Mouse (Mus musculus) forebrain, embryonic 16.5 days (tissue): ENCODE measurements around the gene Taf1. TPM values are rescaled to one million over a fixed set of nuclear protein-coding genes. Genes with fewer than 3 reads are reported as not detected.
"Not testable (repeated sequence)": the region's sequence is repeated elsewhere in the genome, so short reads cannot be mapped to it uniquely, and the experiment has no call there.

Experiments used
- ATAC-seq: fragments of 200-750 bp; cut with Nextera tagmentation; 2 replicates; pipeline ENCODE4 v1.8.0; 2017; ENCODE audit warnings: mild to moderate bottlenecking, moderate library complexity
- H3K27ac ChIP-seq: fragments of 300-500 bp; sonication (generic); 2 replicates; pipeline ENCODE4 v1.5.1; 2014; ENCODE audit warnings: low read length, control low read depth
- H3K27me3 ChIP-seq: fragments of 300-500 bp; sonication (generic); replicated peaks from 2 replicates; pipeline ENCODE4 v1.6.1; 2014; ENCODE audit warnings: low read length; ENCODE audit not compliant: control insufficient read depth, insufficient read depth
- H3K36me3 ChIP-seq: fragments of 300-500 bp; sonication (generic); 2 replicates; pipeline ENCODE4 v1.6.1; 2014; ENCODE audit not compliant: control insufficient read depth, insufficient read depth
- H3K4me1 ChIP-seq: fragments of 300-500 bp; sonication (generic); replicated peaks from 2 replicates; pipeline ENCODE4 v1.6.1; 2014; ENCODE audit warnings: low read length; ENCODE audit not compliant: control insufficient read depth, insufficient read depth
- H3K4me2 ChIP-seq: fragments of 300-500 bp; sonication (generic); 2 replicates; pipeline ENCODE4 v1.6.1; 2014; ENCODE audit warnings: mild to moderate bottlenecking, low read length, control low read depth
- H3K4me3 ChIP-seq: fragments of 300-500 bp; sonication (generic); replicated peaks from 2 replicates; pipeline ENCODE4 v1.5.1; 2014; ENCODE audit warnings: mild to moderate bottlenecking, low read length, control low read depth
- H3K9ac ChIP-seq: fragments of 300-500 bp; sonication (generic); replicated peaks from 2 replicates; pipeline ENCODE4 v1.6.1; 2014; ENCODE audit warnings: low read depth, low read length, control low read depth
- H3K9me3 ChIP-seq: fragments of 300-500 bp; sonication (generic); 2 replicates; pipeline ENCODE4 v1.6.1; 2016; ENCODE audit warnings: low read length; ENCODE audit not compliant: control insufficient read depth
- WGBS: fragments of 180-500 bp; shearing (Covaris S2); extraction: QIAGEN DNeasy Blood & Tissue Kit; methylation state at CpG from one replicate; pipeline ENCODE4 v1.1.7; 2014; 5-methylcytosine and 5-hydroxymethylcytosine counted together
- polyA plus RNA-seq: library from polyadenylated mRNA; unstranded; fragments of >200 nt; fragmentation: Nextera tagmentation; extraction: Ambion mirVana; gene quantifications from 2 replicates; pipeline ENCODE4 v1.2.1, GENCODE M21; 2015

Gene Taf1
- 20.2 and 20.8 TPM in 2 replicates for polyA plus RNA-seq

DNA sequence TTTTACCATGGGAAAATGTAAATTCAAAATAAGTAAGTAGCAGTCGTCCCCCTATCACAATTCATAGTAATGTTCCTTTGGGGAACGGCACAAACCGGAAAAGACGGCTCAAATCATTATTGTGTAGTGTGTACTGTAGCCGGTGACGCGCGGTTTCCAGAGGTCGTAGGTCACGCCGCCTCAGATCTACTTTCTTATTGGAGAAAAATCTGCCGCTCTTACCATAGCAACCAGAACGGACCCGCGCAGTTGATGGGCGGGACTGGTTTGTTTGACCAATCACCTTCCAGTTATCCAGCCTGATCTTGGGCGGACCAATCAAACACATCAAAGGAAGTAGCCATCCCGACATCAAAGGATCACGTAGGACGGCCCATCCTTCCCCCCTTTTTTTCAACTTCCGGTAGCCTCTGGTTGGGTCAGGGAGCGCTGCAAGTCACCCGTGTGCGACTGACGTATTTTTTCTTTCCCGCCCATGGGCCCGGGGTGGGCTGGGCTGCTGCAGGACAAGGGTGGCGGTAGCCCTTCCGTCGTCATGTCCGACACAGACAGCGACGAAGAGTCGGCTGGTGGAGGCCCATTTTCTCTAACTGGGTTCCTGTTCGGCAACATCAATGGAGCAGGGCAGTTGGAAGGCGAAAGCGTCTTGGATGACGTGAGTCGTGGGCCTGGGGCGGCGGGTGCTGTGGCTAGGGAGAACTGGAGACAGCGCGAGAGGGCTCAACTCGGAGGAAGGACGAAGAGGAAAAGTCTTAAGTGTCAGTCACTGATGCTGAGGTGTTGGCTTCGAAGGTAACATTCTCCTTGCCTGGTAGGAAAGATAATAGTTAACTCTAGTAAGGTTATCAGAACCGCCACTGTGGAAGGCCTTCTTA lies at the start of gene Taf1:
Gene Taf1, plus strand, starts transcription at position 388 of the 875 bp plus-strand sequence.
- 19% methylated on average over 46 of the region's 47 CpGs for WGBS
- Histone ChIP-seq H3K4me2 (peak within 1 kb of the TSS; percentile 65), H3K9ac (peak within 1 kb of the TSS; percentile 63), H3K27me3 (no peaks in the 10 kb centered on the region), H3K27ac (peak within 1 kb of the TSS; percentile 73), H3K36me3 (no peaks in the 10 kb centered on the region), H3K4me3 (peak within 1 kb of the TSS; percentile 68), H3K9me3 (no peaks in the 10 kb centered on the region), H3K4me1 (peaks cover 8% of the 10 kb centered on the region)
- peak; percentile 99 for ATAC-seq

DNA sequence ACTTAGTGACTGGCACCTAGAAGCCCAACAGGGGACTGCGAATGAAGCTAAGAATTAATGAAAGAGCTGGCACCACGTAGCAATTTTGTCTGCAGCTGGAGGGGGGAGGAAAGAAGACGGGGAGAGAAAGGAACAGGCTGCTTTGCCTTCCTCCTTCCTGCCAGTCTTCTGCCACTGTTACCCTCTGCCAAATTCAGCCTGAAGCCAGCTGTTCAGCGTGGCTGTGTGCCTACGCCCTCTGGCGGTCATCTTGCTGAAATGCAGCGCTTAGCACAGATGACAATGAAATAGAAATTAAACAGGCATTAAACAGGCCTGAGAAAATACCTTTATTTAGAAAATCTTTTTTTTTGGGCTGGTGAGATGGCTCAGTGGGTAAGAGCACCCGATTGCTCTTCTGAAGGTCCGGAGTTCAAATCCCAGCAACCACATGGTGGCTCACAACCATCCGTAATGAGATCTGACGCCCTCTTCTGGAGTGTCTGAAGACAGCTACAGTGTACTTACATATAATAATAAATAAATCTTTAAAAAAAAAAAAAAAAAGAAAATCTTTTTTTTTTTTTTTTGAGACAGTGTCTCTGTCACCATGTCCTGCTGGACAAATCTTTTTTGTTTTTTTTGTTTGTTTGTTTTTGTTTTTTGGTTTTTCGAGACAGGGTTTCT lies 45.9 kb upstream of the Taf1 start:
- H3K27ac ChIP-seq, result peak overlapping the region; percentile 56; the same call in 1 of the 2 replicates
- H3K4me2 ChIP-seq, H3K9me3 ChIP-seq, H3K36me3 ChIP-seq, H3K4me3 ChIP-seq, H3K9ac ChIP-seq, H3K27me3 ChIP-seq, H3K4me1 ChIP-seq: not testable (repeated sequence)
- peak; percentile 89 for ATAC-seq
- 25% methylated on average over 10 of the region's 12 CpGs for WGBS

DNA sequence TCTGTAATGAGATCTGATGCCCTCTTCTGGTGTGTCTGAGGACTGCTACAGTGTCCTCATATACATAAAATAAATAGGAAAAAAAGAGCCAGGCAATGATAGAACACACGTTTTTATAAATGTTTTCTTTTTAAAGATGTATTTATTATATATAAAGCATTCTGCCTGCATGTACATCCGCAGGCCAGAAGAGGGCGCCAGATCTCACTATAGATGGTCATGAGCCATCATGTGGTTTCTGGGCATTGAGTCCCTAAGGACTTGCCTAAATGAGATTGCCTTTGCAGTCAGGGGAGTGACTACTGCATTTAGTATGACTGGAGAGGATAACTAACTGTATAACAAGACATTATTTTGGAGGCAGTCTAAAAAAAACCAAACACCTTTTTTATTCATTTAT lies 27.9 kb upstream of the Taf1 start:
- H3K4me3 ChIP-seq, result no peak overlapping the region
- ATAC-seq, result no peak
- H3K27me3 ChIP-seq, result no peaks in the 10 kb centered on the region
- H3K27ac ChIP-seq, result no peak overlapping the region
- no peaks in the 10 kb centered on the region for H3K36me3 ChIP-seq
- H3K4me1 ChIP-seq, result no peaks in the 10 kb centered on the region
- 16% methylated on average over 3 of the region's 3 CpGs for WGBS
- no peaks in the 10 kb centered on the region for H3K9me3 ChIP-seq
- no peak overlapping the region for H3K9ac ChIP-seq
- no peak overlapping the region for H3K4me2 ChIP-seq

DNA sequence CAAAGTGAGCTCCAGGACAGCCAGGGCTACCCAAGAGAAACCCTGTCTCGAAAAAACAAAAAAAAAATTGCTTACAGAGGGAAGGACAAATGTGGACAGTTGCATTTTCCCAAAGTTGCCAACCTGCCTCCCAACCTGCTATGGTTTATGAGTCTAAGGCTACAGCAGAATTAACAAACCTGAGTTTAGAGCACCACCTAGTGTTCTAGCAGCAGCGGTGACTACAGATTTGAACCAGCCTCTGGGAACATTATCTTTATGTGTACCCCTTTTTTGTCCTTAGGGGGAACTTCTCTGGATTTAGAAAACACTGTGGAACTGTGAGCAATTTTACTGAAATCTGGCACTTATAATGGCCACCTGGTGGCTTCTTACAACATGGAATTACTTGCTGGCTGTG lies 16.8 kb upstream of the Taf1 start:
- ATAC-seq, result peak; percentile 20; the same call in 1 of the 2 replicates
- WGBS, result 7% methylated on average over 2 of the region's 2 CpGs
- H3K27ac ChIP-seq, result no peak overlapping the region
- H3K27me3 ChIP-seq, result no peaks in the 10 kb centered on the region
- no peaks in the 10 kb centered on the region for H3K4me1 ChIP-seq
- no peak overlapping the region for H3K4me2 ChIP-seq
- H3K9me3 ChIP-seq, result no peaks in the 10 kb centered on the region
- no peak overlapping the region for H3K4me3 ChIP-seq
- H3K36me3 ChIP-seq, result no peaks in the 10 kb centered on the region
- no peak overlapping the region for H3K9ac ChIP-seq

DNA sequence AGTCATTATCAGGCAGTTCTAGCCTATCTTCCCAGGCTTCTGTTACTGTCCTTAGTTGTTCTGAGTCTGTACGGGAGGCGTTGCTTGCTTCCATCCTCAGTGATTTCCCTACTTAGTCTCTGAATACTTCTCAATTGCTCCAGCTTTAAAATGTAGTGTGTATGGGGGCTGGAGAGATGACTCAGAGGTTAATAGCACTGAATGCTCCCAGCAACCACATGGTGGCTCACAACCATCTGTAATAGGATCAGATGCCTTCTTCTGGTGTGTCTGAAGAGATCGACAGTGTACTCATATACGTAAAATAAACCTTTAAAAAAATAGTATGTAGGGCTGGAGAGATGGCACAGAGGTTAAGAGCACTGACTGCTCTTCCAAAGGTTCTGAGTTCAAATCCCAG lies 14.5 kb upstream of the Taf1 start:
- 94% methylated on average over 4 of the region's 4 CpGs for WGBS
- no peaks in the 10 kb centered on the region for H3K9me3 ChIP-seq
- H3K4me2 ChIP-seq, result no peak overlapping the region
- ATAC-seq, result no peak
- H3K27me3 ChIP-seq, result no peaks in the 10 kb centered on the region
- no peak overlapping the region for H3K9ac ChIP-seq
- H3K4me1 ChIP-seq, result no peaks in the 10 kb centered on the region
- H3K36me3 ChIP-seq, result no peaks in the 10 kb centered on the region
- no peak overlapping the region for H3K27ac ChIP-seq
- no peak overlapping the region for H3K4me3 ChIP-seq

DNA sequence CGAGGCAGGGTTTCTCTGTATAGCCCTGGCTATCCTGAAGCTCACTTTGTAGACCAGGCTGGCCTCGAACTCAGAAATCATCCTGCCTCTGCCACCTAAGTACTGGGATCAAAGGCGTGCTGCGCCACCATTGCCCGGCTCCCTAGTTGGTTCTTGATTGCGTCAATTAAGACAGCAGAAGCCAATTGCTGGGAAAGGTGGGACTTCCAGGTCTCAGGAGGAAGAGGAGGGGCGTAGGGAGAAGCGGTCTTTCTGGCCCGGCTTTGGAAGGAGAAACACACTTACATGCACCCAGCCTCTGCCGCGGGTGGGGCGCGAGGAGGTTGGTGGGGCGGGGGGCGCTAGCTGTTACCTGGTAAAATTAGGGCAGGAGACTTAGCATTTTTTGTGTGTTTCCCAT lies 10.5 kb upstream of the Taf1 start:
- H3K9me3 ChIP-seq, result no peaks in the 10 kb centered on the region
- no peaks in the 10 kb centered on the region for H3K36me3 ChIP-seq
- no peak overlapping the region for H3K27ac ChIP-seq
- no peak overlapping the region for H3K9ac ChIP-seq
- no peak for ATAC-seq
- H3K4me2 ChIP-seq, result no peak overlapping the region
- no peaks in the 10 kb centered on the region for H3K27me3 ChIP-seq
- WGBS, result 87% methylated on average over 15 of the region's 15 CpGs
- no peaks in the 10 kb centered on the region for H3K4me1 ChIP-seq
- no peak overlapping the region for H3K4me3 ChIP-seq

DNA sequence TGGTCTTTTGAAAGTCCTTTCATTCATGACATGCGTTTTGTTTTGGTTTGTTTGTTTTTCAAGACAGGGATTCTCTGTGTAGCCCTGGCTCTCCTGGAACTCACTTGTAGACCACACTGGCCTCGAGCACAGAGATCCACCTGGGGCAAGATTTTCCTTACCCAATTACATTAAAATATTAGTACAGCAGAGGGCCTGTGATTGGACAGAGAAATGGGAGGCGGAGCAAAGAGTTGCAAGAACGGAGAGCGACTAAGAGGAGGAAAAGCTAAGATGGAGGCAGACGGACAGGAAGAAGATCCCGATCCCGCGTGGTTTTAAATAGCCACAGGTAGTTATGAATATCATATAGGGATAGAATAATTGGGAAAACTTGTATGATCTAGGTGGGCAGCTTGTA lies 5.2 kb upstream of the Taf1 start:
- no peak overlapping the region for H3K27ac ChIP-seq
- H3K36me3 ChIP-seq, result no peaks in the 10 kb centered on the region
- H3K4me1 ChIP-seq, result no peaks in the 10 kb centered on the region
- no peaks in the 10 kb centered on the region for H3K9me3 ChIP-seq
- H3K4me3 ChIP-seq, result no peak overlapping the region
- no peak overlapping the region for H3K9ac ChIP-seq
- H3K27me3 ChIP-seq, result no peaks in the 10 kb centered on the region
- no peak for ATAC-seq
- H3K4me2 ChIP-seq, result no peak overlapping the region
- WGBS, result 53% methylated on average over 9 of the region's 9 CpGs

DNA sequence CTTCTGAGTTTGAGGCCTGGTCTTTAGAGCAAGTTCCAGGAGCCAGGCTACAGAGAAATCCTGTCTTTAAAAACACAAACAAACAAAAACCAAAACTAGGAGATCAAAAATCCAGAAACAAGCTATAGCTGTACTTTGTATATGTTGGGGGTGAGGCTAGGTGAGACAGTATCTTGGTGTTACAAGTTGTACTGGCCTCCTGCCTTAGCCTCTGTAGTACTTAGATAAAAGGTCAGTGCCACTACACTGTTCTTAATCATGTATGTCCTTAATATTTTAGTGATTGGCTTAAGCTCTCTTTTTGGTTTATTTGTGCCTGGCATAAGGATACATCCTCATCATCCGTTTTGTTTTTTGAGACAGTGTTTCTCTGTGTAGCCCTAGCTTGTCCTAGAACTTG lies 52.9 kb downstream of the Taf1 start:
- Histone ChIP-seq H3K4me2 (no peak overlapping the region), H3K4me1 (no peaks in the 10 kb centered on the region), H3K4me3 (no peak overlapping the region), H3K27me3 (no peaks in the 10 kb centered on the region), H3K9me3 (no peaks in the 10 kb centered on the region), H3K36me3 (peaks cover 3% of the 10 kb centered on the region; the same call in 1 of the 2 replicates), H3K9ac (no peak overlapping the region), H3K27ac (no peak overlapping the region)
- ATAC-seq, result no peak
- 83% methylated on average over 1 of the region's 1 CpGs for WGBS

DNA sequence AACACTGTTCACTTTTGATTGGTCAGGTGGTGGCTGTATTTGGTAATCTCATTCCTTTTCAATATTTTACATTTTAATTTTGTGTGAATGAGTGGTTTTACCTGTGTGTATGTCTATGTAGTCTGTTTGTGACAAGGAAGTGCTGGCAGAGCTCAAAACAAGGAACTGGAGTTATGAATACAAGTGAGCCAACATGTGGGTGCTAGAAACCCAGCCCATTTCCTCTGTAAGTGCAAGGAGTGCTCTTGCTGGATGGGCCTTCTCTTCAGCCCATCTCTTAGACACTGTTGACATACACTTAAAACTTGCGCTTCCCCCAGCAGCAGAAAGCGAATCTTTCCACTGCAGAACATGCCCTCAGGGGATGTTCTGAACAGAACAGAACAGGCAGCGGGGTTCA lies 83.6 kb downstream of the Taf1 start:
- Histone ChIP-seq H3K27ac (no peak overlapping the region), H3K9ac (no peak overlapping the region), H3K9me3 (no peaks in the 10 kb centered on the region), H3K36me3 (no peaks in the 10 kb centered on the region), H3K4me1 (no peaks in the 10 kb centered on the region), H3K4me2 (no peak overlapping the region), H3K27me3 (no peaks in the 10 kb centered on the region), H3K4me3 (no peak overlapping the region)
- 92% methylated on average over 3 of the region's 3 CpGs for WGBS
- no peak for ATAC-seq
